Mouse (Mus musculus) layer of hippocampus, adult 18-20 months (tissue): ENCODE measurements around the gene Prm3. TPM values are rescaled to one million over a fixed set of nuclear protein-coding genes. Genes with fewer than 3 reads are reported as not detected.

Source experiments
- DNase-seq, 2 experiments: peaks; one replicate each; pipeline ENCODE4 v3.0.0; 2022; ENCODE audit warnings: low spot score in 2 of 2
- total RNA-seq, 2 experiments: library from RNA; stranded (reverse); gene quantifications; 2 replicates each; pipeline ENCODE4 v1.2.3; 2021

Prm3 gene
- total RNA-seq, 2 experiments from 2014 or later = not detected

GRCm38 (mm10) chr16:10771769-10772510 lies 18.8 kb downstream of the Prm3 start:
- DNase-seq = no peak

- no peak for DNase-seq
These were observed 20.0 kb downstream of the Prm3 start for GRCm38 (mm10) chr16:10770531-10771325.

GRCm38 (mm10) chr16:10769661-10770060 lies 21.1 kb downstream of the Prm3 start:
- DNase-seq = no peak

GRCm38 (mm10) chr16:10768821-10769220 lies 21.9 kb downstream of the Prm3 start:
- no peak for DNase-seq

- DNase-seq = peak; percentile 29 to 76
These were observed 23.6 kb downstream of the Prm3 start for GRCm38 (mm10) chr16:10767158-10767557.

GRCm38 (mm10) chr16:10764323-10764722 lies 26.4 kb downstream of the Prm3 start:
- DNase-seq = no peak

GRCm38 (mm10) chr16:10763540-10764264 lies 27.0 kb downstream of the Prm3 start:
- DNase-seq = no peak

- DNase-seq = no peak
These were observed 28.0 kb downstream of the Prm3 start for GRCm38 (mm10) chr16:10762569-10763180.

- DNase-seq = no peak
These were observed 29.5 kb downstream of the Prm3 start for GRCm38 (mm10) chr16:10761182-10761581.

- no peak for DNase-seq
These were observed 34.5 kb downstream of the Prm3 start for GRCm38 (mm10) chr16:10756168-10756567.

- no peak for DNase-seq
These were observed 36.0 kb downstream of the Prm3 start for GRCm38 (mm10) chr16:10754521-10755296.

- peak in 1 of 2 experiments; percentile 43 for DNase-seq
These were observed 40.9 kb downstream of the Prm3 start for GRCm38 (mm10) chr16:10749824-10750223.

- DNase-seq = no peak
These were observed 41.5 kb downstream of the Prm3 start for GRCm38 (mm10) chr16:10749226-10749625.

GRCm38 (mm10) chr16:10741082-10741481 lies 49.6 kb downstream of the Prm3 start:
- peak in 1 of 2 experiments; percentile 11 for DNase-seq

Other genes starting within 250 kb of the Prm3 start
- 10 to 100 TPM; 62.8 to 67.7 TPM for gene Dexi, start 247.9 kb downstream of the Prm3 start, total RNA-seq
- 10 to 100 TPM; 93.0 to 95.7 TPM for gene Clec16a, start 245.6 kb downstream of the Prm3 start, total RNA-seq
- under 1 TPM; 0.71 to 0.82 TPM for gene Socs1, start 5.4 kb downstream of the Prm3 start, total RNA-seq
- gene Tnp2, start 2.3 kb downstream of the Prm3 start, total RNA-seq = not detected
- gene Prm2, start 5.2 kb upstream of the Prm3 start, total RNA-seq = not detected
- gene Prm1, start 14.9 kb upstream of the Prm3 start, total RNA-seq = not detected
- not detected for gene Gm11172, start 22.0 kb upstream of the Prm3 start, total RNA-seq
- not detected for gene Rmi2, start 44.1 kb upstream of the Prm3 start, total RNA-seq